Mouse (Mus musculus) kidney, adult 11 months (tissue): Measurements from ENCODE around the gene Ncam2.
A peak's percentile ranks its signal among the peaks of the same experiment; 100 is the strongest.

Experiments
- DNase-seq: peaks from one replicate; pipeline ENCODE4 v3.0.0; 2022

Ncam2 gene

GRCm38 (mm10) chr16:81656550-81656949, 456.1 kb downstream of the Ncam2 start:
- no peak for DNase-seq

- DNase-seq: no peak
These were observed 473.4 kb downstream of the Ncam2 start for GRCm38 (mm10) chr16:81673866-81674265.

- peak; percentile 15 for DNase-seq
These were observed 475.0 kb downstream of the Ncam2 start for GRCm38 (mm10) chr16:81675546-81675945.
